Mouse (Mus musculus) spleen, adult 18-20 months (tissue): ENCODE measurements around the gene Dcp1b.

Experiments used
- DNase-seq, 2 experiments: peaks; one replicate each; pipeline ENCODE4 v3.0.0; 2022; ENCODE audit warnings: mixed read lengths in 2 of 2

The Dcp1b gene

DNA sequence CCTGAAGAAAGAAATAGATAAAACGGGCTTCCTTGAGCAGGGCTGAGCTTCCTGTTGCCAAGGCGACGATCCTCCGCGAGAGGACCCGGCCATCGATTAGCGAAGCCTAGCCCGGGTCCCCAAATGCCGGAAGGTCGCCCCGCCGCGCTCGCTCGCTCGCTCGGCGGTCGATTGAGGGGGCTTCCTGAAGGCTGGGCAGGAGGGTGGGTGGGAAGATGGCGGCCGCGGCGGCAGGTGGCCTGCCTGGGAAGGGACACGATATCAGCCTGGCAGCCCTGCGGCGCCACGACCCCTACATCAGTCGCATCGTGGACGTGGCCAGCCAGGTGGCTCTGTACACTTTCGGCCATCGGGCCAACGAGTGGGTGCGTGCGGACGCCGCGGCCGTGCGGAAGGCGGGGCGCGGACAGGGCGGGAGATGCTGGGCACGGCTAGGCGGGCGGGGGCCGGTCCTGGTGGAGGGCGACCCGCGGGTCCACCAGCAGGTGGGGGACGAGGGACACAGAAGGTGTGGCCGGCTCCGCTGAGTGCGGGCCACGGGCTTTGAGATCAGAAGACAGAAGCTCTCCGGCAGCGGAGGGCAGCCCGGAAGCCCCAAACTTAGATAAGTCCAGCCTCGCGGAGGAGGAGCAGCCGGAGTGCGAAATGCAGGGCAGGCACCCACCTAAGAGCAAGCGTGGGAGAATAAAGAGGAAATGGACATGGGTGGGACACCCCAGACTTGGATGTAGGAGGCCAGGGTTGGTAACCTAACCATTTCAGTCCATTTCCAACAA, at the start of gene Dcp1b:
Gene Dcp1b (plus strand): TSS at position 176 of the 776 bp plus-strand sequence.
- DNase-seq, result peak; percentile 78 to 83

DNA sequence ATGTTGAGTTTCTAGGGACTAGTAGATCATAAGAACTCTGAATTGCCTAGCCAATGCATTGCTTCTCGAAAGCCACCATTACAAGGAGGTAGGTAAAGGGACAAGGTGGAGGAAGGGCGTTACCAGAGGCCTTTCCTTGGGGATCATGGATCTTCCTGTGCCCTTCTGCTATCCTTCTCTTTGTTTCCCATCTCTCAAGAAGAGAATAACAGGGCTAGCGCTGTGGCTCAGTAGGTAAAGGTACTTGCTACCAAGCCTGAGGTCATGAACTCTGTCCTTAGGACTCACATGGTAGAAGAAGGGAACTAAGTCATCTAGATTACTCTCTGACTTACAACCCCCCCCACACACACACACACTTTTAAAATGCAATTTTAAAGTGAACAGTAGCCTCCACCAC, 48.1 kb upstream of the Dcp1b start:
- no peak for DNase-seq

DNA sequence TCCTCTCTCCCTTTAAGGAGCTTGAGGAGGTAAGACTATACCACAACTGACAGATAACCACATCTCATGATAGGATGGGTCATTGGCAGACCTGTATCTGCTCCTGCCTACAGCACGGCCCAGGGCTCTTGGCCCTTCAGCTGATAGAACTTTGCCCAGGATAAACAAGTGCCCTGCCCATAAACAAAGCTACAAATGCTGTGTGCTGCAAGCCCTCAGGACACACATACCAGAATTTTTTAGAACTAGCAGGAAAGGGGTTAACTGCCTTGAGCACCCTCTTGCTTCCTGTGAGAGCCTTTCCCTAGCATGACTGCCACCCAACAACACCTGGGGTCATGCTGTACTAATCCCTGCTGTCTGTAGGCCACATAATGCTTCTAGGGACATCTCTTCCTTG, 47.0 kb upstream of the Dcp1b start:
- no peak for DNase-seq

DNA sequence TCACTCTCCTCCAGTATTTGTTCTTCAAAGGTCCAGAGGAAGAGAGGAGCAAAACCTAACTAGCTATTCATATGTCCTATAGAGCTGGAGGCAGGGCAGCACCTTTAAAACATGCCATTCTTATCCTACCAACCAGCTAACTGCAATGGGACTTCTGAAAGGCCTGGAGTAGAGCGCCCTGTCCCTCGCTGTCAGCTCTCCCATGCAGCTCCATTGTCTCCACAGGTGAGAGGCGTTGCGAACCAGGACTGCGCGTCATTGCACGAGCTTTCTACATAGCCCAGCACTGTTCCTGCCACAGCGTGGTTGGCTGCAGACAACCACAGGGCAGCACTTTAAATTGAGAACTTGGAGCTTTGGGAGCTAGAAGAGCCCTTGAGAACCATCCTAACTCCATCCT, 46.5 kb upstream of the Dcp1b start:
- no peak for DNase-seq

DNA sequence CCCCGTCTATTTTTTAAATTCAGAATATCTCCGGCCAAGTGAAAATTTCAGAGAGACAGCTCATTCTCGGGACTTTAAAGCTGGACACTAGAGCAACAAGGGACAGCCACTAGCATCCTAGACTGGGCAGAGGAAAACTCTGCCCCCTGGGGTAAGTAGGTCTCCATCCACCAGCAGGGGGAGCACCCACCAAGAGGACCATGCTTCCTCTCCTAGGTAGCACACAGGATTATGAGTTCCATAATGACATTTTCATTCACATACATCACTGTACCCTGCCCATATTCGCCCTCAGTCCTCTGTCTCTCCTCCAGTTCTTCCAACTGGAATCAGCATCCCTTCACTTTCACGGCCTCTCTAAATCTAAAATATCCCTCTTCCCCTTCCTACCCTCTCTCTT, 45.4 kb upstream of the Dcp1b start:
- DNase-seq, result peak; percentile 17 to 66

DNA sequence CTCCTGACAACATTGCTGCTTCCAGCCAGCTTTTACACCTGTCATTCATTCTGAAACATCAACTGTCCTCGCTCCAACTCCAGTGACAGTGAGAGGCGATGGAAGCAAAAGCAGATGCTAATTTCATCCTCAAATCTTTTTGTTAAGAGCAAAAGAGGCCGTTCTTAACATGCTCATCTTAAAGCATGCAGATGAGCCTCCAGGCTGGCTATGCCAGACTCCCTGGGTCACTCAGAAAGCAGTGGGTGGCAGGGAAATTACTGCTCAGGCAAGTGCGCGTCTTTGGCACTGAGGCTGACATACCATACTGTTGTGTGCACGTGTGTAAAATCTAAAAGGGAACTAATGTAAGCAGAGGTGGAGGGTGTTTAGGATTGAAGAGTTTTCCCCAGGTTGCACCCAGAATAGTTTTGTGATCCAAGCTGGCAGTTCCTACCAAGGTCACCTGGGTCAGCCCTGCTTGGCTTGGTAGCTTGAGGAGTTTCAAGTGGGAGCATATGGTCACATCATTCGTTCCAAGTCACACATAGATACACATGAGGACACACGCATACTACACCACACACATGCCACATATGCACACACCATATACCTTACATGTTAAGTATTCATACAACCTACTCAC, 42.8 kb upstream of the Dcp1b start:
- DNase-seq, result no peak

DNA sequence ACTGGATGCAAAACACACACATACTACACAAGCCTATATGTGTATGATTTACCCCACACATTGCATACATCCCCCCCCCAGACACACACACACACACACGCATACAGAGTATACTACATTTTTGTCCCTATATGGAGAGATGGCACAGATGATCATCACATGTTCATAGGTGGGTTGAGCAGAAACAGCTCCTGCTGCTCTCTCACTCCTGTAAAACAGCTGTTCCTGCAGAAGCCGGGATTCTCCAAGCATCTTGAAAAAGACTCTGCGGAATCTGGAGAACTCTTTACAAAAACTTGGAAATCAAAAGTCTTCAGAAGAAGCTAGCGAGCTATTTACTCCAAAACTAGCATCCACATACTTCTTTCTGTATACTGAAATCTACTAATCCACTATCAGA, 42.2 kb upstream of the Dcp1b start:
- no peak for DNase-seq

DNA sequence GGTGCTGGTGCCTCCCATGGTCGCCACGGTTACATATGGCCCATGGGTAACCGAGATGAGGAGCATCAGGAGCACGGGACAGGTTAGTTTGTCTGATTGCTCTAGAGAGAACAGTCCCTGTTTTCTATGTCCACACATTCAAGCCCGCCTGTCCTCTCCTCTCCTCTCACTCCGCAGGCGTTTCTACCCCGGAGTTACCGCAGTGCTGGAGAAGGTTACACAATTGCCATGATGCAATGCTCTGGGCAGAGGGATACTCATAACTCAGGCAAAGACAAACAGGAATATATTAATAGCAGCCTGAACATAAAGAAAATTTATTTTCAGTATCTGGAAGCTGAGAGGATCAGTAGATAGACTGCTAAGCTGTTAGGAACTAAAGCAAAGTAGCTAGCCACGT, 37.3 kb upstream of the Dcp1b start:
- no peak for DNase-seq

DNA sequence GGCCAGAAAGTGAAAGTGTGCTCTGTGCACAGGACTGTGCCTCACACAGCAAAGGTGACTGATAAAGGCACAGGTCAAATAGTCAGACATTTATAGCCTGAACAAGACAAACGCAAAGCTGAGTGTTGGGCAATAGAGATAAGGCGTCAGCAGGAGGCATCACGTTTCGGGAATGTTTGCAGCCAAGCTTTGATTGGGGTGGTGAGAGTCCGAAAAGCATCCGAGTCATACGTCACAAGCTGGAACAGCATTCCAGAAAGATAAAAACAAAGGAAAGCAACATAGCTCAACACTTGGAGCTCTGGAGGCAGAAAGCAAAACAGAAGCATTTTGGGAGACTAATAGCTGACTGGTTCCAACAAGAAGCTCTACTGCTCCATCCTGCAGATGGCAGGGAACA, 35.5 kb upstream of the Dcp1b start:
- DNase-seq, result no peak

DNA sequence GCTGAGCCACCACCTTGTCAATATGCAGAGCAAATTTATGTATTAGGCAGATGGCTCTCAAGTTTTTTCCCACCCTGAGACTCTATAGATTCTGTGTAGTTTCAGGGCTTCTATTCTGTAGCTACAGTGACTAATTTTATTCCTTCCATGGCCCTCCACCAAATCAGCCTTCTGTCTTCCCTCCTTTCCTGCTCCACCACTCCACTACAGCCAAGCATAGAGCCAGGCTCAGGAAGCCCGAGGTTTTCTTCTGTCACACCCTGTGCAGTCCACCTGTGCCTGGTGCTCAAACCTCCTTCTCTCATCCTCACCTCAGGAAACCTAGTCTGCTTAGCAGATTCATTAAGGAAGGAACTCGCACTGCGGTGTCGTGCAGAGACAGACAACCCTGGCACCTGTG, 29.9 kb upstream of the Dcp1b start:
- no peak for DNase-seq

DNA sequence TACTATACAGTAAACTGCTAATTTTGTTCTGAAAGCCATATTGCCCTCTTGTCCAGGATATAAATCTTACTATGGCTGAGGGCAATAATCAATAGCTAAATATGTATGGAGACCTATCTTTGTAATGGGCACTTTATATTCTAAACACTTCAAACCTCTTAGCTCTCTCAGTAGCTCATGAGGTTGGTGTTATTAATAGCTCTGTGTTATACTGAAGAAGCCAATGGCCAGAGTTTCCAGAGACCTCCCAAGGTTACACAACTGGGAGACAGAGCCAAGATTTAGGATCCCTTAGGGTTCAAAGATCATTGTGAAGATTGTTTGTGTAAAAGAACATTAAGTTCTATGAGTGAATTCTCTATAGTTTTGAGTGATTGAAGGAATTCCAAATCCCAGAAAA, 9.4 kb upstream of the Dcp1b start:
- no peak for DNase-seq

DNA sequence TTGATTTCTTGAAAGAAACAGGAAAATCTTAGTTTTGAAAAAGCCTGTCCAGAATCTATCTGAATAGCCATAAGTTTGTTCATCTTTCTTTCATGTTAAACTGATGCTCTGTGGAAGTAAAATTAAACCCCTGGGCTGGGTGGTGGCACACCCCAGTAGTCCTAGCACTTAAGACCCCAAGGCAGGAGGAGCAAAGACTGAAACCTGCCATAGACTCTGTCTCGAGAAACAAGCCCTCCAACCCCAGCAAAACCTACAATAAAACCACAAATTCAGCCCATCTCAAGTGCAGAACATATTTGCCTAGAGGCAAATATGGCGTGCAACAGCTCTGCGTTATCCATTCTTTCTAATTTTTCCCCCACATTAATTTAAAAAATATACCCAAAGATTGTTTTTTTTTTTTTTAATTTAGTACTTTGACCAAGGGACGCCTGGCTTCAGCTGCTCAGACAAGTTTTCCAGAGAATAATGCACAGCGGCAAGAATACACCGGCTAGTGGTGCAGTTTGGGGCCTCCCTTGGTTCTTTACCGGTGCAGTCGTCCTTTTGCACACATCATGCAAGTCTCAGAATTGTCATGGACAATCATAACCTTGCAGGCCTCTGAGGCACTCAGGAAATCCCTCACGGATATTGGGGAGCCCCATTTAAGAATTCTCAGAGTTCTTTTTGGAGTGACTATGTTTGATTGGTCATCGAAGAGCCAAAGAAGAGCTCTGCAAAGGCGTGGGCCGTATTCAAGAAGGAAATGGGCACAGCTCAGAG, 562 bp upstream of the Dcp1b start:
- no peak for DNase-seq

DNA sequence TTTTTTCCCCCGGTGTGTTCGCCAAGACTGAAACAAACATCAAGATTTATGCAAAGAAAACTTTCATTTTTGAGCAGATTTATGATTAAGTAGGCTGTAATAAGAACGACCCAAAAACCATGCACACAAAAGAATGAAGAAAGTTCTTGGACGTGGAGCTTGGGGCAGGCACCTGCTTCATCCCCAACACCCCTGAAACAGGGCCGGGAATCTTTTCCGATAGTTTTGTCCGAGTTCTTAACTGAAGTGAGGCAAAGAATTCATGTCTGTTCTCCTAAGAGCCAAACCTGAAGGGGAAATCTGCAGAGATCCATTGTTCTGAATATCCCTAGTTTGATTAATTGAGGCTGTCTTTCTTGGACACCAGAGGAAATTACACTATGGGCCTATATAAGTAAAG, 1.1 kb downstream of the Dcp1b start:
- no peak for DNase-seq

DNA sequence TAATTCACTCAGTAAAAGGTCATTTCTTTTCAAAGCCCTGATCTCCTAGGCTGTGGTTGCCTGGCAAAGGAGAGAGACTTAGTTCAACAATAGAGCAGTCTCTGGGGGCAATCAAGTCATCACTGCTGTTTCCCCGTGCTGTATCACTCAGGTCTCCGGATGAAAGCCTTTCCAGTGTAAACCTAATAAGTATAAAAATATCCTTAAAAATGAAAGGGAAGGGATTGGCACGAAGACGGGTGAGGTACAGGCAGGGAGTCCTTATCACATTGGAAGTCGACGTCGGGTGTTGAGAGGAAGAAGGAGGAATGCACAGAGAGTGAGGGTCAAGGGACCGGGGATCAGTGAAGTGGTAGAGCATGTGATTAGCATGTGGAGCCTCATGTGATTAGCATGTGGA, 2.0 kb downstream of the Dcp1b start:
- no peak for DNase-seq

DNA sequence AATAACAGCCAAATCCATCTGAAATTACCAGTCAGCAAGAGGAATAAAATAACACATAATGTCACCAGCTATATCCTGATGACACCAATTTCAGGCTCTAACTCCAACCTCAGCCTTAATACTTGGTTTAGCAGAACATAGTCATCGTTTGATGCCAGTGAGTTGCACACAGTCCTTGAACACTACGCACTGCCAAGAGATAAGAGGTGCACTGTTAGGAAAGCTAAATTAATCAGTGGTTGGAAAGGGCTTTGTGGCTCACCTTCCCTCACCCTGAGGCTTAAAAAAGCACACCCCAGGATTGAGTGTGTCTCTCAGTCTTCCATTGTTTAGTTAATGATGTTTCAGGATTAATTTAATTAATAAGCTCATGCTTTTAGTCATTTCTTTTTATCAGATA, 5.1 kb downstream of the Dcp1b start:
- DNase-seq, result no peak

DNA sequence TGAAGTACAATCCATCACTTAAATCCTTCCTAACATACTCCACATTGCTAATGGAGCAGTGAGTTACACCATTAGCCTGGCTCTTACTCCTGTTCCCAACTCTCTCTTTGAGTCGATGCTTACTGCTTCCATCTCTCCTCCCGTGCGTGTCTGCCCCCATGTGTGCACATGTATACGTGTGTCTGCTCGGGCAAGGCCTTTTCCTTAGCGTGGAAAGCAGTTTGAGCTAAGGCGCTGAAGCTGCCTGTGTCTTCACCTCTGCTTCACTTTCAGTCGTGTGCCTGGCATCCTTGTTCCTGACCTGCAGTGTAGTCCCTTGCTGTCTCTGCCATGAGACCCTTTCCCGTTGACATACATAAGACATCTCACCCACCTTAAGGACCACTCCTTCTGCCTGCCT, 7.2 kb downstream of the Dcp1b start:
- DNase-seq, result no peak

DNA sequence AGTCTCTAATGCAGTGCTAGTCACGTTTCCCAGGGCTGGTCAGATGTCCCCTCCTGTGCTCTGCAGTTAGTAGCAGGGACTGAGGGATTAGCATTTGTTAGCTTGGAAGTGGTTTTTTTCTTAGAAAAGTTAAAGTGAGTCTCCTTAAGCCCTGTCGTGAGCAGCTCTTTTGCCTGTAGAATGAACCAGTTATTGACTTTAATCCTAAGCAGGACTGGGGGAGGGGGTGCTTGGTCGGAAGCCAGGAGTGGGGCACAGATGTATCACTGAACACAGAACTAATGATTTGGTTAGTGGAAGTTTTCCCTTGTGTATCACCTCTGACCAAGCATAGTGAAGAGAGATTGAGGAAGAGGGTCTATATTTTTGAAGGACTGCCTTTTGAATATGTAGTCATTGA, 8.7 kb downstream of the Dcp1b start:
- DNase-seq, result no peak

DNA sequence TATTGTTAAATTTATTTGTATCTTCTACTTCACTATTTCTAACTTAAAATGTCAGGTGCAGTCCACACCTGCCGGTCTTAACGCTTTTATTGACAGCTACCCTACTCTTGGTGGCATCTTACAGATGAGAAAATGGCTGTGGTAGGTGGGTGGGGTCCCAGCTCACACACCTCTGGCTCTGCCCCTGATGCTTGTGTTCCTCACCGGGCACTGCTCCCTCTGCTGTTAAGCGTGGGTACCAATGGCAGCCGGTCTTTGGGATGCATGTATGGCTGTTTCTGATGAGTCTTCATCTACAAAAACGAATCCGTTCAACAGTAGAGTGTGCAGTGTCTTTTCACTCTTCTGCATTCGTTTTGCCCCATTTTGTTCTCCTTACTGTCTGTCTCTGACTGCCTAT, 11.6 kb downstream of the Dcp1b start:
- no peak for DNase-seq

DNA sequence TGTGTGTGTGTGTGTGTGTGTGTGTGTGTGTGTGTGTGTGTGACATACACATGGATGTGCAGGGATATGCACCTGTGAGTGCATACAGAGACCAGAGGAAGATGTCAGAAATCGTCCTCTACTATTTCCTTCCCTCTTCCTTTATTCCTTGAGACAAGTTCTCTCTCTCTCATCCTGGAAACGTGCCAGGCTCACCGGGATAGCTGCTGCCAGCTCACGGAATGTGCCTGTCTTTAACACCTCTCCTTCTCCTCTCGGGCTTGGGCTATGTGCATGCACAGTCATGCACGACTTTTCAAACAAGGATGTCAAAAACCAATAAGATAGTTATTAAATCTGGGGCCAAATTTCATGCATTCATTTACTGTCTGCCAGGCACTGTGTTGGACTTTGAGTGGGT, 12.6 kb downstream of the Dcp1b start:
- no peak for DNase-seq

DNA sequence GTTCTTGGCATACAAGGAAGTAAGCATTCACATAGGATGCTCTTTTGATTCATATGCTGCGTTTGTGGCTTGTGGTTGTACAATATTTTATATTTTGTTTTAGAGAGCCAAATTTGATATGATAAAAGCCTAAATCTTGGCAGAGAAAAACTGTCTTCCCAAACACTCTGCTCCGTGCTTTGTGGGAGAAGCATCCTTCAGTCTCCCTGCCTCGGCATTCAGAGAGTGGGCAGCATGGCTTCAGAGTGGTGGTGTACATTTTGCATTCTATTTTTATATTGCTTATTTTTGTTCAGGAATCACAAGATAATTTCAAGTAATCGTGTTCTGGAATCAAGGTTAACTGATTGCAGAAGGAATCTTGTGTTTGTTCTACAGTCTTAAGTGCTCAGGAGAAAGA, 16.4 kb downstream of the Dcp1b start:
- no peak for DNase-seq

DNA sequence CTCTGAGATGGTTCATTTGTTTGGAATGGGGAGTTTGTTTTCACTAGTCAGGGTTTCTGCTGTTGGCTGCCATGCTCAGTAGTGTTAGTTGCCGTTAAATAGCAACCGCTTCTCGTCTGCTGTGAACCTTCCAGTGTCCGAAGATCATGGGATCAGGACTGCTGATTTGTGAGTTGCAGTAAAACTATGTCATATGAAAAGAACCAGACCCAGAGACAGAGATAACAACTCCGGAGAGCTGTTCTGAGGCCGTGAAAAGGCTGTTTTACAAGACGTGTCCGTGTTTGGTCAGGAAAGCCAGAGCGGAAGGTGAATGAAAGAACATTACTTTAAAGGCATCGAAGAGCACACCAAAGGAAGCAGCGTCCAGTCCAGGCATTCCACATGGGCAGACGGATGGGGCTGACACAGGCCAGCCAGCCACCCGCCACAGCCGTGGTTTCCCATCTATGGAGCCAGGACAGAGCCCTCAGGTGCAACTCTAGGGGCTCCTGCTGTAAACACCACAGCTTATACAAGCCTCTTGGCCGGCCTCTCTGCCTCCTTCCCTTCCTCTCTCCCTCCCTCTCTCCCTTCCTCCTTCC, 18.6 kb downstream of the Dcp1b start:
- DNase-seq, result no peak

DNA sequence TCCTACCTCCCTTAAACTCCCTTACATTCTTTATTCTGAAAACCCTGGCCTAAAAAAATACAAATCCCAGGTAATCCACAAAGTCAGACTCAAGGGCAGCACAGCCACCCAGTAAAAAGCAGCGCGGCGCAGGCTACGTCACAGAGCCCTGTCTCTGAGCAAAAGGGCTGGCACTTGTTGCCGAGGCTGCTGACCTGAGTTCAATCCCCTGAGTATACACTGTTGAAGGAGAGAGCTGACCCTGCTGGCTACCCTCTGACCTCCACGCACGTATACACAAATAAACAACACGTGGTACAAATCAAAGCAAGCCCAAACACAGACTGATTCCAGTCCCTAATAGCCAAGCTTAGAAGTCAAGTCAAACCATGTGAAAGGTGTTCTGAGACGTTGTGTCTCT, 19.1 kb downstream of the Dcp1b start:
- DNase-seq, result no peak

DNA sequence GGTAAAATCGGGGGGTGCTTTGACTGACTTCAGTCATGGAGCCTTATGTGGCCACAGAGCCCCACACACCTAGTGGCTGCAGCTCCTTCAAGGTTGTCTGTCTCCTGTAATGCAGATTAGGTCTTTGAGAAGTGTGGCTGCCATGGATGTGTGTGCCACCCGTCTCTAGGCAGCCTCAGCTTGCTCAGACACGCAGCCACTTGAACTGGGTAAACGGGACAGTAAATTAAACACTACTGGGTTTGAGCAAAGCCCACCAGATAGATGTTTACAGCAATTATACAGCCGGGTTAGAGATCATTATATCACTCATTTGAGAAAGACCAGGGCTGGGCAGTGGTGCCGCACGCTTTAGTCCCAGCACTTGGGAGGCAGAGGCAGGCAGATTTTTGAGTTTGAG, 19.5 kb downstream of the Dcp1b start:
- no peak for DNase-seq
